Mouse (Mus musculus): ENCODE measurements around the gene Olfm2. TPM values are rescaled to one million over a fixed set of nuclear protein-coding genes. Genes with fewer than 3 reads are reported as not detected.
"Not testable (repeated sequence)": the region's sequence is repeated elsewhere in the genome, so short reads cannot be mapped to it uniquely, and the experiment has no call there.

The Olfm2 gene
- polyA plus RNA-seq, 1 experiment from 2014 or later = 75.0 TPM

GRCm38 (mm10) chr9:20642101-20642895 is 103.9 kb downstream of the Olfm2 start, which contains the start of gene Ubl5:
Gene Ubl5 (plus strand): TSS chr9:20642878.
- Histone ChIP-seq H3K4me3 (peak within 1 kb of the TSS; percentile 88), H3K36me3 (peaks cover 28% of the 10 kb centered on the region), H3K27ac (peak within 1 kb of the TSS; percentile 93), H3K9ac (peak within 1 kb of the TSS; percentile 88), H3K4me1 (peaks cover 31% of the 10 kb centered on the region), H3K9me3 (replicated peaks) (no peaks in the 10 kb centered on the region), H3K27me3 (no peaks in the 10 kb centered on the region), H3K4me2 (replicated peaks) (peak within 1 kb of the TSS; percentile 98)
- ATAC-seq (ENCODE audit: low FRiP score) = peak; percentile 92
- WGBS = under 1% methylated on average over 51 of the region's 51 CpGs

GRCm38 (mm10) chr9:20641501-20641900 is 104.6 kb downstream of the Olfm2 start:
- Histone ChIP-seq H3K9ac (peak overlapping the region; percentile 88), H3K9me3 (replicated peaks) (no peaks in the 10 kb centered on the region), H3K4me1 (peaks cover 31% of the 10 kb centered on the region), H3K27me3 (no peaks in the 10 kb centered on the region), H3K4me2 (replicated peaks) (peak overlapping the region; percentile 98), H3K36me3 (peaks cover 26% of the 10 kb centered on the region), H3K27ac (0 out of 2 replicates have a peak overlapping the region, but pooled peaks have one; percentile 93), H3K4me3 (peak overlapping the region; percentile 88)
- 27% methylated on average over 6 of the region's 6 CpGs for WGBS
- no peak for ATAC-seq (ENCODE audit: low FRiP score)

GRCm38 (mm10) chr9:20639486-20639885 is 106.7 kb downstream of the Olfm2 start:
- Histone ChIP-seq H3K4me2 (replicated peaks) (no peak overlapping the region), H3K4me1 (peaks cover 20% of the 10 kb centered on the region), H3K9ac (no peak overlapping the region), H3K27ac (no peak overlapping the region), H3K4me3 (no peak overlapping the region), H3K27me3 (no peaks in the 10 kb centered on the region), H3K36me3 (peaks cover 21% of the 10 kb centered on the region), H3K9me3 (replicated peaks) (no peaks in the 10 kb centered on the region)
- WGBS = 89% methylated on average over 4 of the region's 4 CpGs
- ATAC-seq (ENCODE audit: low FRiP score) = no peak

GRCm38 (mm10) chr9:20638552-20638951 is 107.6 kb downstream of the Olfm2 start:
- no peak overlapping the region for H3K9ac ChIP-seq
- peaks cover 17% of the 10 kb centered on the region for H3K4me1 ChIP-seq
- WGBS = 95% methylated on average over 19 of the region's 19 CpGs
- no peaks in the 10 kb centered on the region for H3K27me3 ChIP-seq
- peaks cover 21% of the 10 kb centered on the region for H3K36me3 ChIP-seq
- no peak for ATAC-seq (ENCODE audit: low FRiP score)
- H3K4me3 ChIP-seq = no peak overlapping the region
- H3K4me2 ChIP-seq (replicated peaks) = no peak overlapping the region
- no peaks in the 10 kb centered on the region for H3K9me3 ChIP-seq (replicated peaks)
- no peak overlapping the region for H3K27ac ChIP-seq

- WGBS = 86% methylated on average over 2 of the region's 2 CpGs
- Histone ChIP-seq H3K4me1 (peaks cover 15% of the 10 kb centered on the region), H3K9me3 (replicated peaks) (no peaks in the 10 kb centered on the region), H3K9ac (no peak overlapping the region), H3K4me2 (replicated peaks) (no peak overlapping the region), H3K27me3 (no peaks in the 10 kb centered on the region), H3K4me3 (no peak overlapping the region), H3K36me3 (peaks cover 21% of the 10 kb centered on the region), H3K27ac (no peak overlapping the region)
- ATAC-seq (ENCODE audit: low FRiP score) = no peak
Observed at GRCm38 (mm10) chr9:20636790-20637189, 109.4 kb downstream of the Olfm2 start.

GRCm38 (mm10) chr9:20636256-20636655 is 109.9 kb downstream of the Olfm2 start:
- no peaks in the 10 kb centered on the region for H3K9me3 ChIP-seq (replicated peaks)
- no peak overlapping the region for H3K27ac ChIP-seq
- no peak for ATAC-seq (ENCODE audit: low FRiP score)
- H3K4me1 ChIP-seq = peaks cover 11% of the 10 kb centered on the region
- H3K4me3 ChIP-seq = no peak overlapping the region
- H3K9ac ChIP-seq = no peak overlapping the region
- no peak overlapping the region for H3K4me2 ChIP-seq (replicated peaks)
- 73% methylated on average over 3 of the region's 3 CpGs for WGBS
- no peaks in the 10 kb centered on the region for H3K27me3 ChIP-seq
- H3K36me3 ChIP-seq = peaks cover 21% of the 10 kb centered on the region

- H3K36me3 ChIP-seq = peaks cover 21% of the 10 kb centered on the region
- not testable (repeated sequence) for H3K9me3 ChIP-seq (replicated peaks); ATAC-seq (ENCODE audit: low FRiP score); H3K27ac ChIP-seq; H3K27me3 ChIP-seq; H3K9ac ChIP-seq; H3K4me1 ChIP-seq; H3K4me3 ChIP-seq; H3K4me2 ChIP-seq (replicated peaks)
- WGBS = 87% methylated on average over 8 of the region's 8 CpGs
Observed at GRCm38 (mm10) chr9:20635676-20636075, 110.5 kb downstream of the Olfm2 start.

GRCm38 (mm10) chr9:20631332-20631731 is 114.8 kb downstream of the Olfm2 start:
- no peaks in the 10 kb centered on the region for H3K4me1 ChIP-seq
- no peaks in the 10 kb centered on the region for H3K36me3 ChIP-seq
- WGBS = 98% methylated on average over 2 of the region's 2 CpGs
- ATAC-seq (ENCODE audit: low FRiP score) = no peak
- no peaks in the 10 kb centered on the region for H3K27me3 ChIP-seq
- H3K9me3 ChIP-seq (replicated peaks) = no peaks in the 10 kb centered on the region
- no peak overlapping the region for H3K4me2 ChIP-seq (replicated peaks)
- H3K4me3 ChIP-seq = no peak overlapping the region
- H3K9ac ChIP-seq = no peak overlapping the region
- no peak overlapping the region for H3K27ac ChIP-seq

Other genes with a start within 250 kb of the Olfm2 start
- 151 and 155 TPM in 2 replicates for gene Zfp266, start 224.9 kb downstream of the Olfm2 start, polyA plus RNA-seq (2016; fragmentation: Nextera tagmentation; extraction: Ambion mirVana)
- gene Zfp846, start 165.1 kb downstream of the Olfm2 start, polyA plus RNA-seq (2016; fragmentation: Nextera tagmentation; extraction: Ambion mirVana) = 30.6 and 34.8 TPM in 2 replicates
- 445 and 471 TPM in 2 replicates for gene Ubl5, start 103.5 kb downstream of the Olfm2 start, polyA plus RNA-seq (2016; fragmentation: Nextera tagmentation; extraction: Ambion mirVana)
- gene Fbxl12, start 101.6 kb downstream of the Olfm2 start, polyA plus RNA-seq (2016; fragmentation: Nextera tagmentation; extraction: Ambion mirVana) = 18.3 and 19.8 TPM in 2 replicates
- gene Pin1, start 94.3 kb downstream of the Olfm2 start, polyA plus RNA-seq (2016; fragmentation: Nextera tagmentation; extraction: Ambion mirVana) = 47.2 and 49.4 TPM in 2 replicates
- 1.5 and 2.0 TPM in 2 replicates for gene Col5a3, start 68.7 kb upstream of the Olfm2 start, polyA plus RNA-seq (2016; fragmentation: Nextera tagmentation; extraction: Ambion mirVana)
- not detected in 2 replicates for gene Rdh8, start 72.2 kb upstream of the Olfm2 start, polyA plus RNA-seq (2016; fragmentation: Nextera tagmentation; extraction: Ambion mirVana)
- 2.0 and 2.4 TPM in 2 replicates for gene A230050P20Rik, start 122.3 kb upstream of the Olfm2 start, polyA plus RNA-seq (2016; fragmentation: Nextera tagmentation; extraction: Ambion mirVana)
- 4.8 and 5.5 TPM in 2 replicates for gene Angptl6, start 133.4 kb upstream of the Olfm2 start, polyA plus RNA-seq (2016; fragmentation: Nextera tagmentation; extraction: Ambion mirVana)
- 55.1 and 59.5 TPM in 2 replicates for gene Ppan, start 141.8 kb upstream of the Olfm2 start, polyA plus RNA-seq (2016; fragmentation: Nextera tagmentation; extraction: Ambion mirVana)
- 282 and 283 TPM in 2 replicates for gene Eif3g, start 152.3 kb upstream of the Olfm2 start, polyA plus RNA-seq (2016; fragmentation: Nextera tagmentation; extraction: Ambion mirVana)
- gene Dnmt1, start 213.5 kb upstream of the Olfm2 start, polyA plus RNA-seq (2016; fragmentation: Nextera tagmentation; extraction: Ambion mirVana) = 95.2 and 102 TPM in 2 replicates
- 22.1 and 26.5 TPM in 2 replicates for gene S1pr2, start 230.4 kb upstream of the Olfm2 start, polyA plus RNA-seq (2016; fragmentation: Nextera tagmentation; extraction: Ambion mirVana)

Measured in hindbrain, embryonic 12.5 days (tissue).